Comparison of ENCODE assay signal across 8 mouse cellular contexts in genomic region chr7:80232489-80233029, GRCm38 (mm10). TPM values are rescaled to one million over a fixed set of nuclear protein-coding genes. Genes with fewer than 3 reads are reported as not detected.
A peak's percentile ranks its signal among the peaks of the same experiment; 100 is the strongest.
DNase-seq lines count a peak whose midpoint lies in the region; ATAC-seq and TF ChIP-seq lines count a peak whose summit lies in the region.

Gene Cib1 (minus strand): TSS chr7:80232813.
Gene Gdpgp1 (plus strand): TSS chr7:80232865.

- TF ChIP-seq CTCF in Patski (IDR thresholded peaks at IDR 0.05) = no peak

- H3K27ac ChIP-seq in hindbrain, embryonic 14.5 days = peak within 1 kb of the TSS; percentile 38

- peak; percentile 94 for ATAC-seq in Patski
- ATAC-seq in hindbrain, embryonic 14.5 days (ENCODE audit: low FRiP score) = peak; percentile 96

- H3K4me1 ChIP-seq in hindbrain, embryonic 14.5 days (replicated peaks; ENCODE audit: control insufficient read depth, insufficient read depth, low read length) = peaks cover 18% of the 10 kb centered on the region

- peak within 1 kb of the TSS; percentile 60 for H3K9ac ChIP-seq in hindbrain, embryonic 14.5 days

- peak within 1 kb of the TSS; percentile 89 for H3K4me2 ChIP-seq in hindbrain, embryonic 14.5 days (replicated peaks)

- in situ Hi-C loops in Patski (cut with MboI; ENCODE audit: low pct_unique_long_range_greater_than_20kb) = no loop called here

- H3K9me3 ChIP-seq in hindbrain, embryonic 14.5 days (ENCODE audit: control insufficient read depth, low read length) = no peaks in the 10 kb centered on the region

- CTCF ChIA-PET in Patski (lab: Charles Lee) = interaction anchor here (1.4 to 2.1 kb wide), 3 partner anchors 13 to 92 kb away, joined by 4 to 7 read pairs (median 4); partner anchors contain the start of gene Ttll13

- no peaks in the 10 kb centered on the region for H3K27me3 ChIP-seq in Patski
- no peaks in the 10 kb centered on the region; the same call in 1 of the 2 replicates for H3K27me3 ChIP-seq in hindbrain, embryonic 14.5 days (ENCODE audit: control insufficient read depth, insufficient read depth, low read length)

- DNase-seq in Patski (ENCODE audit: low read depth, low spot score) = peak; percentile 79
- DNase-seq in cerebellum, postnatal 14 days = peak; percentile 92 to 95
- peak; percentile 81 to 90 for DNase-seq in frontal cortex, postnatal 25 days (ENCODE audit: low spot score in 2 of 2)
- peak; percentile 98 for DNase-seq in hindbrain, embryonic 14.5 days (ENCODE audit: low spot score)
- DNase-seq in left cerebral cortex, adult 11 months (ENCODE audit: low spot score) = peak; percentile 93
- DNase-seq in lung, postnatal 4 days = peak; percentile 98 to 99
- peak; percentile 95 for DNase-seq in retina, postnatal 7 days (ENCODE audit: low read depth, low spot score)
- peak; percentile 96 for DNase-seq in urinary bladder, adult 2 months (ENCODE audit: low spot score)

- peaks cover 6% of the 10 kb centered on the region for H3K36me3 ChIP-seq in hindbrain, embryonic 14.5 days (replicated peaks; ENCODE audit: control insufficient read depth, insufficient read depth)

- WGBS in hindbrain, embryonic 14.5 days = under 1% methylated on average over 56 of the region's 56 CpGs

- POLR2A ChIA-PET in Patski (lab: Charles Lee) = interaction anchor here (1.7 kb wide), 1 partner anchor 47 kb away, joined by 4 read pairs; no protein-coding TSS in a partner anchor

- H3K4me3 ChIP-seq in hindbrain, embryonic 14.5 days (replicated peaks; ENCODE audit: low read length) = peak within 1 kb of the TSS; percentile 78

RNA-seq across cellular contexts. Expression of gene Cib1, which starts in this region (rescaled TPM):
- 120 TPM for polyA plus RNA-seq in Patski (2021)
- polyA plus RNA-seq in hindbrain, embryonic 14.5 days (2014; fragmentation: Nextera tagmentation; extraction: Ambion mirVana) = 29.8 and 41.1 TPM in 2 replicates
- 66.1 and 85.6 TPM in 2 replicates for polyA plus RNA-seq in urinary bladder, adult 2 months (2012; rRNA removed)

RNA-seq across cellular contexts. Expression of gene Gdpgp1, which starts in this region (rescaled TPM):
- 4.0 TPM for polyA plus RNA-seq in Patski (2021)
- polyA plus RNA-seq in hindbrain, embryonic 14.5 days (2014; fragmentation: Nextera tagmentation; extraction: Ambion mirVana) = 3.4 and 3.8 TPM in 2 replicates
- polyA plus RNA-seq in urinary bladder, adult 2 months (2012; rRNA removed) = 2.2 and 2.6 TPM in 2 replicates

Comparison
In these comparisons a context has a peak if more than half of its experiments do, and no peak if none do; other contexts are left out.
1. Peak in every context shown above with its lines: DNase-seq, ATAC-seq, H3K4me3 ChIP-seq and H3K27ac ChIP-seq.